Comparison of ENCODE assay signal across 8 mouse cellular contexts in the genomic region with DNA sequence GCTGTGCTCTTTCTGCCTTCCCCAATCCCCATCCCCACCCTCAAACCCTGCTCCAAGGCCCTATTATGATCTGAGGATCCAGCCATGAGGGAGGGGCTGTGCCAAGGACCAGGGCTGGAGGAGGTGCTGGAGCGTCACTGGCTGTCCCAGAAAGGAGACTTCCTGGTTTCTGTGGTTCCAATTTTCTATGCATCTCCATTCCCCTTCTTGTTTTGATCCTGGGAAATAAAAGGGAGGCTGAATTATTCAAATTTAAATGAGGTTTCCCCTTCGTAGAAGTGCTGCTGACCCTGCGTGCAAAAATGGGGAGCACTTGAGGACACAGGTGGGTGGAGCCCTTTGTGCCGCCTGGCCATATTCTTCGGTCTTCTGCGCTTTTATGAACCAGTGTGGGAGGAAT. TPM values are rescaled to one million over a fixed set of nuclear protein-coding genes. Genes with fewer than 3 reads are reported as not detected.
DNase-seq lines count a peak whose midpoint lies in the region; ATAC-seq and TF ChIP-seq lines count a peak whose summit lies in the region.
"Had no signal": no experiment of that assay in that cellular context is flagged by ENCODE, and none has a peak within 500 bp of the region (broad histone marks: within the 10 kb centered on the region; RNA-seq: fewer than 3 reads in every experiment).

No protein-coding gene starts in this region.

- H3K4me2 ChIP-seq in intestine, postnatal 0 days (replicated peaks; ENCODE audit: low read depth), result peak overlapping the region; percentile 92

- H3K4me1 ChIP-seq in forebrain, embryonic 10.5 days, result peaks cover 91% of the 10 kb centered on the region
- H3K4me1 ChIP-seq in intestine, postnatal 0 days (replicated peaks; ENCODE audit: control insufficient read depth, insufficient read depth, low read length), result peaks cover 11% of the 10 kb centered on the region; the same call in 1 of the 2 replicates

- H3K27ac ChIP-seq in forebrain, embryonic 10.5 days, result peak overlapping the region; percentile 94
- H3K27ac ChIP-seq in intestine, postnatal 0 days (ENCODE audit: low read depth, low read length), result no peak overlapping the region

- peaks cover 73% of the 10 kb centered on the region for H3K27me3 ChIP-seq in forebrain, embryonic 10.5 days (ENCODE audit: poor library complexity, severe bottlenecking)
- no peaks in the 10 kb centered on the region for H3K27me3 ChIP-seq in intestine, postnatal 0 days (replicated peaks; ENCODE audit: control insufficient read depth, insufficient read depth, low read length)

- H3K36me3 ChIP-seq in forebrain, embryonic 10.5 days (replicated peaks), result peaks cover 19% of the 10 kb centered on the region
- H3K36me3 ChIP-seq in intestine, postnatal 0 days (ENCODE audit: control insufficient read depth, insufficient read depth), result no peaks in the 10 kb centered on the region

- 7% methylated on average over 6 of the region's 6 CpGs for WGBS in forebrain, embryonic 10.5 days
- WGBS in intestine, postnatal 0 days, result 14% methylated on average over 6 of the region's 6 CpGs

- peak; percentile 30 to 43 for DNase-seq in left cerebral cortex, postnatal 14 days (ENCODE audit: low spot score in 2 of 2)
- no peak for DNase-seq in left cerebral cortex, adult 8-10 months (ENCODE audit: low spot score in 2 of 2)
- DNase-seq in forebrain, embryonic 10.5 days (ENCODE audit: extremely low spot score, low spot score), result peak; percentile 39
- DNase-seq in retina, embryonic 14.5 days (ENCODE audit: low spot score), result peak; percentile 42
- DNase-seq in adrenal gland, postnatal 25 days, result no peak
- no peak for DNase-seq in cerebellum, adult 11 months
- DNase-seq: right cerebral cortex, postnatal 25 days had no signal

- H3K9me3 ChIP-seq in forebrain, embryonic 10.5 days, result no peaks in the 10 kb centered on the region
- H3K9me3 ChIP-seq in intestine, postnatal 0 days (ENCODE audit: control insufficient read depth), result no peaks in the 10 kb centered on the region

- TF ChIP-seq CTCF in intestine, postnatal 0 days (IDR thresholded peaks at IDR 0.05; ENCODE audit: low read depth), result no peak

- no peak for ATAC-seq in intestine, postnatal 0 days

- peak overlapping the region; percentile 35; the same call in 1 of the 2 replicates for H3K9ac ChIP-seq in intestine, postnatal 0 days (ENCODE audit: low read depth, low read length)

- intact Hi-C loops in left cerebral cortex, postnatal 14 days (cut with DNase I), result loop anchor here (5.0 kb wide), 2 partner anchors 80 to 220 kb away; a partner anchor contains a TSS

- peak overlapping the region; percentile 84 for H3K4me3 ChIP-seq in forebrain, embryonic 10.5 days
- peak overlapping the region; percentile 64 for H3K4me3 ChIP-seq in intestine, postnatal 0 days (ENCODE audit: low read depth, low read length)

RNA-seq across cellular contexts. Expression of a gene that starts 2.1 kb away (rescaled TPM):
- 10 to 100 TPM; 38.6 to 44.9 TPM for total RNA-seq in left cerebral cortex, postnatal 14 days (2021)
- total RNA-seq in left cerebral cortex, adult 8-10 months (2022), result 10 to 100 TPM; 20.5 to 27.9 (median 23.4) TPM
- polyA plus RNA-seq in forebrain, embryonic 10.5 days (2016; fragmentation: Nextera tagmentation; extraction: Ambion mirVana), result 37.4 and 40.7 TPM in 2 replicates
- 15.9 and 16.5 TPM in 2 replicates for polyA plus RNA-seq in intestine, postnatal 0 days (2015; fragmentation: Nextera tagmentation; extraction: Ambion mirVana)
- 2.2 and 4.0 TPM in 2 replicates for total RNA-seq in adrenal gland, postnatal 25 days (2021)

RNA-seq across cellular contexts. Expression of a gene that starts 14.0 kb away (rescaled TPM):
- total RNA-seq in left cerebral cortex, postnatal 14 days (2021), result 1 to 10 TPM; 1.7 to 2.6 TPM
- 1 to 10 TPM; 2.2 to 3.4 (median 2.5) TPM for total RNA-seq in left cerebral cortex, adult 8-10 months (2022)
- polyA plus RNA-seq in forebrain, embryonic 10.5 days (2016; fragmentation: Nextera tagmentation; extraction: Ambion mirVana), result 1.3 and 1.5 TPM in 2 replicates
- 12.0 and 12.6 TPM in 2 replicates for polyA plus RNA-seq in intestine, postnatal 0 days (2015; fragmentation: Nextera tagmentation; extraction: Ambion mirVana)
- 28.1 and 33.9 TPM in 2 replicates for total RNA-seq in adrenal gland, postnatal 25 days (2021)

RNA-seq across cellular contexts. Expression of a gene that starts 28.6 kb away (rescaled TPM):
- 10 to 100 TPM; 49.9 to 52.1 TPM for total RNA-seq in left cerebral cortex, postnatal 14 days (2021)
- total RNA-seq in left cerebral cortex, adult 8-10 months (2022), result 10 to 100 TPM; 58.4 to 64.2 (median 59.4) TPM
- polyA plus RNA-seq in forebrain, embryonic 10.5 days (2016; fragmentation: Nextera tagmentation; extraction: Ambion mirVana), result 128 and 130 TPM in 2 replicates
- 41.4 and 45.6 TPM in 2 replicates for polyA plus RNA-seq in intestine, postnatal 0 days (2015; fragmentation: Nextera tagmentation; extraction: Ambion mirVana)
- 61.8 and 66.9 TPM in 2 replicates for total RNA-seq in adrenal gland, postnatal 25 days (2021)

RNA-seq across cellular contexts. Expression of a gene that starts 31.8 kb away (rescaled TPM):
- total RNA-seq in left cerebral cortex, postnatal 14 days (2021), result under 1 TPM; 0.27 to 0.44 TPM
- total RNA-seq in left cerebral cortex, adult 8-10 months (2022), result under 1 TPM in 3 of 4 experiments, not detected in 1; 0.23 to 0.82 (median 0.30) TPM
- polyA plus RNA-seq in forebrain, embryonic 10.5 days (2016; fragmentation: Nextera tagmentation; extraction: Ambion mirVana), result not detected in 2 replicates
- not detected in 2 replicates for polyA plus RNA-seq in intestine, postnatal 0 days (2015; fragmentation: Nextera tagmentation; extraction: Ambion mirVana)
- not detected in 2 replicates for total RNA-seq in adrenal gland, postnatal 25 days (2021)

RNA-seq across cellular contexts. Expression of a gene that starts 35.9 kb away (rescaled TPM):
- total RNA-seq in left cerebral cortex, postnatal 14 days (2021), result not detected
- 1 to 10 TPM in 1 of 4 experiments, not detected in 3; 1.4 TPM for total RNA-seq in left cerebral cortex, adult 8-10 months (2022)
- 0.67 and 0.80 TPM in 2 replicates for polyA plus RNA-seq in forebrain, embryonic 10.5 days (2016; fragmentation: Nextera tagmentation; extraction: Ambion mirVana)
- 0.78 and 1.4 TPM in 2 replicates for polyA plus RNA-seq in intestine, postnatal 0 days (2015; fragmentation: Nextera tagmentation; extraction: Ambion mirVana)
- 0.46 TPM in 1 of 2 replicates, not detected in the other for total RNA-seq in adrenal gland, postnatal 25 days (2021)

Comparison
In these comparisons a context has a peak if more than half of its experiments do, and no peak if none do; other contexts are left out.
1. DNase-seq: peak in left cerebral cortex, postnatal 14 days (2 of 2), forebrain, embryonic 10.5 days (single experiment) and retina, embryonic 14.5 days (single experiment); none in left cerebral cortex, adult 8-10 months (0 of 2), adrenal gland, postnatal 25 days (single experiment) and cerebellum, adult 11 months (single experiment).